Mouse (Mus musculus): ENCODE data around the gene Ms4a13.
A peak's percentile ranks its signal among the peaks of the same experiment; 100 is the strongest.
"Not testable (repeated sequence)": the region's sequence is repeated elsewhere in the genome, so short reads cannot be mapped to it uniquely, and the experiment has no call there.

The Ms4a13 gene

DNA sequence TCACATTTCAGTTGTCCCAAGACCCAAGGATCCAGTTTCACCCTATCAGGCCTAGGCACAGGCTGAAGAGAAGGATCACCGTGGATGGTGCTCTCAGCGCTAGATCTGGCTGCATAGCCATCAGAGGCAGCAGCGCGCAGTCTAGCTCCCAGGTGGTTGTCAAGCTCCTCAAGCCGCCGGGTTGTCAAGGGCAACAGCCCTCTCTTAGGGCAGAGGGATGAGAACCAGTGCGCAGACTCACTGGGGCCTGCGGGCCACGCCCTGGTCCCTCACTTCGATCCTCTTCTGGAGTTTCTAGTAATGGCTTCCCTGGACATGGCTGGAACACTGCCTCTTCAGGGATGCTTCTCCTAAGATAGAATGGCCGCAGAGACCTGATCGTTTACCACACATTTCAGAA is at the start of gene Ms4a13:
TSS of gene Ms4a13 (minus strand) at position 192 of the 400 bp plus-strand sequence.
- DNase-seq, result no peak

DNA sequence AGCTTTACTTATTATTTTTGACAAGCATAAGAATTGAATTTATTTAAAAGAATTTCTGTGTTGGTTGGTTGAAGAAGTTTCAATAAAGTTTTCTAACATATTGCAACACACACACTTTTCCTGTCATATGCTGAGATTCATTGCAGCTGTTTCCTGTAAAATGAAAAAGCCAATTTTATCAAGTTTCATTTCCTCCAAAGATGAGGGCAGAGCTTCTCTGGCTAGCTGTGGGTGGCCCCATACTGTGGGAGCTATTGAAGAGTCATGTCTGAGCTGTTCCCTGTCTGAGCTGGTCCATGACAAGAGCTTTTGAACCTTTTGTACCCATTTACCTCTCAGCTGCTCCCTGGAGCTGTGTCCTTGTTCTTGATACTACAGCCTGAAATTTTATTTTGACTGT is 47.7 kb upstream of the Ms4a13 start:
- peak; percentile 29 for DNase-seq

DNA sequence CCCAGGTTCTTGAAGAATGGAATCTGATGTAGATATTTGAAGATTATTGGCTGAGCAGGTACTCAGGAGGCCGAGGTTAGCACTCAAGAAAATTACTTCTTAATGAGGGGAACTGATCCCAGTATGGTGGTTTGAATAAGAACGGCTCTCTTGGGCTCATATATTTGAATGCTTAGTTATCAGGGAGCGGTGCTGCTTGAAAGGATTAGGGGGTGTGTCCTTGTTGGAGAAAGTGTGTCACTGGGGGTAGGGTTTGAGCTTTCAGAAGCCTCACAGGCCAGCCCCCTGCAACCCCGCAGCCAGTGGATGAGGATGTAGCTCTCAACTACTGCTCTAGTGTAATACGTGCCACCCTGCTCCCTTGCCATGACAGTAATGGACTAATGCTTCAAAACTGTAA is 46.0 kb upstream of the Ms4a13 start:
- DNase-seq, result no peak

DNA sequence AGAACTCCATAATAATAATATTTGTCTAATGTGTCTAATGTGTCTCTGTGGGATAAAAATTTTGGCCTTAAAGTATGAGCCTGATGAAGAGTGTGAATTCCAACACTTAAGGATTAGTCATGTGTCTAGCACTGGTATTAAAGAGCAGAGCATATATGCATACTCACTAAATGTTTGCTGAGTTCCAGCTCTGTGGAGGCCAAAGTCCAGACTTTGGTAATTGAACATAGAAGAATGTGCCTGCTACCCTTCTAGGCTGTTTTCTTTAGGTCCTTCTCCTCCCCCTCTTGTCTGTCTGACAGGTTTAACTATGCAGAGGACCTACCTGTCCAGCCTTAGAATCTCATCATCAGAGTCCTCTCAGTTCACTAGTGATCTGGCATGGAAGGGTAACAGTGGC is 39.3 kb upstream of the Ms4a13 start:
- DNase-seq, result no peak

DNA sequence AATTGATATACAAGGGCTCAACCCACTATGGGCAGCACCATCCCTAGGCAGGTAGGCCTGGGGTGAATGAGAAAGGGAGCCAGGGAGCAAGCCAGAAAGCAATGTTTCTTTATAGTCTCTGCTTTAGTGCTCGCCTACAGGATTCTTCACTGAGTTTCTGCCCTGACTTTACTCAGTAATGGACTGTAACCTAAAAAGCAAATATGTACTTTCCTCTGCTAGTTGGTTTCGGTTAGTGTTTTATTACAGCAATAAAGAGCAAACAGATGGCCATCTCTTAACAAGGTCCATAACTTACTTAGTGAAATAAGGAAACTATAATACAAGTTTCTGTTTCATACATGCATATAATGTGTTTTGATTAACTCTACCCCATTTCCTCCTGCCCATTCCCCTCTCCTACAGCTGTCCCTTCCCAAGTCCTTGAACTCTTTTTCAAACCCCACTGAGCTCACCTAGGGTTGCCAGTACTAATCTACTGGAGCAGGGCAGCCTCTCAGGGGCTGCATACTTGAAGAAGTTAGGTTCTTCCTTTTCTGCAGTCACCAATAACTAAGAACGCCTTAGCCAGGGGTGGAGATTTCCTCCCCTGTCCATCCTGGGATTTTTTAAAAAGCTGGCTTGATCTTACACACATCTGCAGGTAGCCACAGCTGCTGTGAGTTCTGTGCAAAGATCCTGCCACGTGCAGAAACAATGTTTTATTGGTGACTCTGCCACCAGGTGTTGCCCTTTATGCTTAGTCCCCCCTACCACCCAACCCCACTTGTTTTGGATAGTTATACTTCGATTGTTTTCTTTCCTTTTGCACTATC is 38.6 kb upstream of the Ms4a13 start:
- DNase-seq, result no peak

DNA sequence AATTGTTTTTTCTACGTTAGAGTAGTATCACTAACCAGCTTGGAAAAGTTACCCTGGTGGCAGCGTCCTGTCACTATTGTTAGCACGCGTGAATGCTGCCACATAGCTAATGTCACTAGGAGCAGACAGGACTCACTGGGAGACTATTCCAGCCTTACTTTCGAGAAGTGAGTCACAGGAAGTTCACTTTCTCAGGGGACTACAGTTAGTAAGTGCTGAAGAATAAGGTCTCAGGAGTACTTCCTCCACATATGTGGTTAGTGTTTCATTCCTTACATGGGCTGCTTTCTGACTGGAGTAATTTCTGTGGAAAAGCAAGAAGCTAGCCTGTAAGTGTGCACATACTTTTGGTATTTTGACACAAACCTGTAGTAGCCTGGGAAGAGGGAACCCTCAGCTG is 37.7 kb upstream of the Ms4a13 start:
- no peak for DNase-seq

DNA sequence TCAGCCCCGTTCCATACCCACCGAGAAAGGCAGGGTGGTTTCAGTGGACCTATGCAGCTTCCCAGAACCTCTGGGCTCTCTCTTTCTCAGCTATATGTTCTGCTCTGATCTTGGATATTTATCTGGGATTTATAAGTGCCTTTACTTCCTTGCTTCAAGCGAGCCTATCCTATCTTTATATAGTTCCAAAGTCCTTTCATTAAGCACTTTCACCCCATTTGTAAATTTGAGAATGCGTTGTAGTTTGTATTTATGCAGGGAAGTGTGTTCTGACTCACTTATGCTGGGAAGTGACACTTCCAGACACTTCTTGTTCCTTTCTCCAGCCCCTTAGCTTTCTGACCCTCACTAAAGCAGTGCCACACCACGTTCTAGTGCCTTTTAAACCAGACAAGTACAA is 35.8 kb upstream of the Ms4a13 start, which contains the start of gene Ms4a12:
TSS of gene Ms4a12 (minus strand) at position 101 of the 400 bp plus-strand sequence.
- no peak for DNase-seq

DNA sequence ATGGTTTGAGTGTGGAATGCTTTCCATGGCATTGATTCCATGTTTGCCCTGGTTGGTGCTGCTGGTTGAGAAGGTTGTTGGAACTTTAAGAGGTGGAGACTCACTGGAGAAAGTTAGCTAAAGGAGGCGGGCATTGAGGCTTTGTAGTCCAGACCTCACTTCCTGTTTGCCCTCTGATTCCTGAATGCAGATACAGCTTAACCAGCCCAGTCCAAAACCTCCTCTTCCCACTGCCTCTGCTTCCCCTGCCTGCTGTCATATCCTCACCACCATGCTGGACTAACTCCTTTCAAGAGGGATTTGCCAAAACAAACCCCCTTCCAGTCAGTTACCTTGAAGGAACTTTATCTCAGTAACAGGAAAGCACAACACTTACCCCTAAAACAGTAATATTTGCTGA is 4.0 kb downstream of the Ms4a13 start:
- no peak for DNase-seq

DNA sequence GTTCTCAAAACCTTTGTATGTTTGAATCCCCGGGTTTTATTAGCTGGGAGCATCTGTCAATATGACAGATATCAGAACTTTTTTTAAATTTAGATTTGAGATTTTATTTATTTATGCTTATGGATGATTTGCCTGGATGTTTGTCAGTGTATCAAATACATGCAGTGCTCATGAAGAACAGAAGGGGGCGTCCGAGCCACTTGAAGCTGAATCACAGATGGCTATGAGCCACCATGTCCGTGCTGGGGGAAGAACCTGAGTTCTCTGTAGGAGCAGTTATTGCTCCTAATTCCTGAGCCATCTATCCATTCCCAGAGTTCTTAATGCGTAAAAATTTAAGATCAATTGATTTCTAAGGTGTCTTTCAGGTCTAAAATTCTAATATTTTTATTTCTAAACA is 12.4 kb downstream of the Ms4a13 start:
- peak; percentile 66 for DNase-seq

DNA sequence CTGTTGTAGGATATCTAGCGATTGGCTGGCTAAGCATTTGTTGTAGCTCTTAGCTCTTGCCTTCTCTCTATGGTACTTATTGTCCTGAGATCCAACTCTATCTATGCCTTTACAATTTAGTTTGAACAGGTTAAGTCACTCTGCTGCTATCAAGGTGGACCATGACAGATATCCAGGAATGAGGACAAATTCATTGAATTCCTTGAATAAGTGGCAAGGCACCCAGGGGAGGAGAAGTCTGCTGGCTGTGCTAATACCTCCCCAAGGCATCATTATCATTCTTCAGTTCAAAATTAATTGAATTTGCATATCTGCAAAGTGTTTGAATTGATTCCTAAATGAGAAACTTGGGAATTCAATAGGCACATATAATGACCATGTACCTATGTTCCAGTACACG is 19.1 kb downstream of the Ms4a13 start:
- DNase-seq, result no peak

DNA sequence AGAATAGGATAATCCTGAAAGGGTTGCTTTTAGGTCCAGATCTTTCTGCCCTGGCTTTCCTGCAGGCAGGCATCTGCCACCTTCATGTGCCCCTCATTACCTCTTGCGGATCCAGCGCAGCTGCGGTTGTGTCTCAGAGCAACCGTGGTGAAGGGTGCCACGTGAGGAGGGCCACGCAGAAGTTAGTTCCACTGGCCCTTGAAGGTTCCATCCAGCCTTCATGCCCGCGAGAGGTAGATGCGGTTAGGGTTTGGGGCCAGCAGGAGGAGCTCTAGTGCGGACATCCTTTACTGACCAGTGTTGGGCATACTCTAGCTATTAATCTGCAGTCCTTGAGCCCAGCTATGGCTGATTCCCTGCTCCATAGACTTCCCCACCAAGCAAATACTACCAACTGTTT is 31.4 kb downstream of the Ms4a13 start, which contains the start of gene 1700025F22Rik:
TSS of gene 1700025F22Rik (minus strand) at position 149 of the 400 bp plus-strand sequence.
- peak; percentile 50 for DNase-seq

DNA sequence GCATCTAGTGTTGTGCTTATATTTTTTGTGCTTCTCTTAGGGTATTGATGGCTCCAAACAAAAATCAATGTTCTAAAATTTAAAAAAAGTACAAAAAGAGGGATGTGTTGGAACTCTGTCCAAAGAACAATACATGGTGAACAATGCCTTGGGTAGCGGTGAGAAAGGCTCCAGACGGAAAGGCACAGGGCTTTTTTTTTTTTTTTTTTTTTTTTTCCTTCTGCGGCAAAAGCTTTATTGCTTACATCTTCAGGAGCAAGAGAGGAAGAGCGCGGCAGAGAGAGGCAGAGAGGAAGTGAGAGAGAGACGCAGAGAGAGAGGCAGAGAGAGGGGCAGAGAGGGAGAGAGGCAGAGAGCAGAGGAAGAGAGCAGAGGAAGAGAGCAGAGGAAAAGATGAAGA is 38.6 kb downstream of the Ms4a13 start:
- DNase-seq, result not testable (repeated sequence)

DNA sequence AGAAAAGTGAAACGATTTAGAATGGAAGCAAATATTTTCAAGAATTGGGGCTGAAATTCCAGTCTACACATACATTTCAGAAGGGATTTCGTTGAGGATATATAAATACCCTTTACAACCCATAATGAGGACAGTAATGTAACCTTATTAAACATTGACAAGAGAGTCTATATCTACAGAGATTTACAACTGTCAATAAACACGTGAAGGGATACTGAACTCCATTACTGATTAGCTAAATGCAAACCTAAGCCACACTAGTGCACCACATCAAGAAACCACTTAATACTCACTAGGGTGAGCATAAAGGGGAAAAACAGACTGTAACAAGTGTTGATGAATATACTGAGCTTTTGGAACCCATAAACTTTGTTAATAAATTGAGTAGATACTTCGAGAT is 61.2 kb downstream of the Ms4a13 start:
- no peak for DNase-seq

DNA sequence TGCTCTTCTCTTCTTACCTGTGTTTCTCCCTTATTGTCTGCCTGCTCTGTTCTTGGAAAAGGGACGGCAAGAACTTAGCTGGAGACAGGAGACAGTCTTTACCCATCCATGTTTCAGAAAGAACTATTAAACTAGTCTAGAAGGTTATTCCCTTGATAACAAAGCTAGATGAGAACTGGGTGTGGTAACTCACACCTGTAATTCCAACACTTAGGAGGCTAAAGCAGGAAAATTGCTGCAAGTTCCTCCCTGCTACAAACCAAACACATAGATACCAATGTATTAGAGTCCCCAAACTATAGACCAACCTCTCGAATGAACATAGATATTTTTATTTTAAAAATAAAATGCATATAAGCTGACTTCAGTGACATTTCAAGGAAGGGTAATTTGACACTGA is 61.7 kb downstream of the Ms4a13 start:
- DNase-seq, result no peak

DNA sequence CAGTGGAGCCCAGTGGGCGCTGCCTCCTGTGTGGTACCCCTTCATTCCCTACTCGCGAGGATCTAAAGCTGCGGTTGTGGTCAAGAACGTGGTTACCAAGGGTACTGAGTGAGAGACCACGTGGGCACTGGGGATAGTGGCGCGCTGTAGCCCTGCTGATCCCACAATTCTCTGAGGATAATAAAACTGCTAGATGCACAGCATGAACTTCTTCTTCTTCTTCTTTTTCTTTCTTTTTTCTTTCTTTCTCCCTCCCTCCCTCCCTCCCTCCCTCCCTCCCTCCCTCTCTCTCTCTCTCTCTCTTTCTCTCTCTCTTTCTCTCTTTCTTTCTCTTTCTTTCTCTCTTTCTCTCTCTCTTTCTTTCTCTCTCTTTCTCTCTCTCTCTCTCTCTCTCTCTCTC is 65.8 kb downstream of the Ms4a13 start, which contains the start of gene 1700017D01Rik:
TSS of gene 1700017D01Rik (minus strand) at position 101 of the 400 bp plus-strand sequence.
- DNase-seq, result not testable (repeated sequence)

DNA sequence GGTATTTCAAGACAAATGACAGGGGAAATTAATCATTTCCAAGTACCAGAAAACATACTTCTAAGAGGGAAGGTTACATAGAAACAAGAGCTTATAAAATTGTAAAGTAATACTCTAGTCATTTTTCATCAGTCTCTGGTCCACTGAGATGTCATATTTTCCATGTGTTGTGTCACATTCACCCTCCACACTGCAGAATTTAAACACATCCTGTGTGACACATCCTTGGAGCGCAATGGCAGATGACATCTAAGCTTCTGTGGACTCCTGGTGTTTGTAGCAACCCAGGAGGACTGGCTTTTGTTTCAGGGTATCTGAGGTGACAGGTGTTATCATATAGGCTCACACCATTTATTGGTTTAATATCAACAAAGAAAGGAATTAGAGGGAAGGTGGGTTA is 66.8 kb downstream of the Ms4a13 start:
- DNase-seq, result no peak

DNA sequence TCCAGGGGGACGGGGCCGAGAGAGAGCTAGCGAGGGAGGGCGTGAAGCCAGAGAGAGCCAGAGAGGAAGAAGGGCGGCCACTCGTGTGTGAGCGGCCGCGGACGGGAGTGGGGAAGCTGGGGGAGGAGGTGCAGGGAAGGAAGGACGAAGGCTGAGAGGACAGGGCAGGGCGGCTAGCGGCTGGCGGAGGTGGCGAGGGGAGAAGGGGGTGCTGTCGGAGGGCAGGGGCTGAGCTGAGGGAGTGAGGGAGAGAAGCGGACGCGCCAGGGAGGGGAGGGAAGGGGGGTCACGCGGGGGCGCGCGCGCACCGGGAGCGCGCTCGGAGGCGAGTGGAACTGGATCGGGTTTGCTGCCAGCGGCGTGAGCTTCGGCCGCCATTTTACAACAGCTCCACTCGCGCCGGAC is 75.5 kb downstream of the Ms4a13 start:
- not testable (repeated sequence) for DNase-seq
